Mouse (Mus musculus): ENCODE measurements around the gene P4hb. TPM values are rescaled to one million over a fixed set of nuclear protein-coding genes. Genes with fewer than 3 reads are reported as not detected.

P4hb gene
- polyA plus RNA-seq, 1 experiment from 2014 or later = 635 TPM

DNA sequence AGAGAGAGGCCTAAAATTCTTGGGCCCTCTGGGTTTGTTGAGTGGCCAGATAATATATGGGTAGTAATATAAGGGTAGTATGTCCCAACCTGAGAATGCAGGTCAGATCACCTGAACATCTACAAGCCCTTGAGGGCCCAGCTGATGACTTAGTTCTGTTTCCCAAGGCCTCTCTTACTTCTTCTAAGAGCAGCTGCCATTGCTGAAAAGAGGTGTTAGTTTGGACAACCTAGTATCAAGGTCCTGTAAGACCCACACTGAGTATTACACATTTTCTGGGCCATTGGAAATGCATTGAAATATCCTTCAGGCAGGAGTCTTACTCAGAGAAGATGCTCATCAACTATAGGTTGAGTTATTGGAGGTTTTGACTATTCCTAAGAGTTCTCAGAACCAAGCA lies 2.9 kb upstream of the P4hb start:
- no peak for DNase-seq (ENCODE audit: low spot score)
- Histone ChIP-seq H3K27me3 (ENCODE audit: insufficient read depth, low read length) (no peaks in the 10 kb centered on the region), H3K36me3 (ENCODE audit: insufficient read depth, low read length) (peaks cover 23% of the 10 kb centered on the region), H3K27ac (peak overlapping the region; percentile 80), H3K4me2 (ENCODE audit: low read length) (no peak overlapping the region), H3K9ac (ENCODE audit: low read depth, low read length) (no peak overlapping the region), H3K9me3 (replicated peaks; ENCODE audit: low read length) (no peaks in the 10 kb centered on the region), H3K4me1 (replicated peaks; ENCODE audit: insufficient read depth, low read length) (peaks cover 16% of the 10 kb centered on the region), H3K4me3 (replicated peaks; ENCODE audit: low read depth, low read length) (no peak overlapping the region)
- no peak for ATAC-seq (replicated peaks; ENCODE audit: low FRiP score, low read depth)
- TF ChIP-seq CTCF (IDR thresholded peaks at IDR 0.05; ENCODE audit: low read depth) = no peak

GRCm38 (mm10) chr11:120575046-120575445 lies 2.0 kb upstream of the P4hb start:
- Histone ChIP-seq H3K27ac (no peak overlapping the region), H3K9me3 (replicated peaks; ENCODE audit: low read length) (no peaks in the 10 kb centered on the region), H3K27me3 (ENCODE audit: insufficient read depth, low read length) (no peaks in the 10 kb centered on the region), H3K4me3 (replicated peaks; ENCODE audit: low read depth, low read length) (no peak overlapping the region), H3K4me2 (ENCODE audit: low read length) (no peak overlapping the region), H3K4me1 (replicated peaks; ENCODE audit: insufficient read depth, low read length) (peaks cover 12% of the 10 kb centered on the region), H3K9ac (ENCODE audit: low read depth, low read length) (0 out of 2 replicates have a peak overlapping the region, but pooled peaks have one; percentile 4), H3K36me3 (ENCODE audit: insufficient read depth, low read length) (peaks cover 32% of the 10 kb centered on the region)
- no peak for TF ChIP-seq CTCF (IDR thresholded peaks at IDR 0.05; ENCODE audit: low read depth)
- 67% methylated on average over 2 of the region's 2 CpGs for WGBS
- ATAC-seq (replicated peaks; ENCODE audit: low FRiP score, low read depth) = no peak
- no peak for DNase-seq (ENCODE audit: low spot score)

- Histone ChIP-seq H3K4me2 (ENCODE audit: low read length) (peak overlapping the region; percentile 90), H3K36me3 (ENCODE audit: insufficient read depth, low read length) (peaks cover 31% of the 10 kb centered on the region), H3K9me3 (replicated peaks; ENCODE audit: low read length) (no peaks in the 10 kb centered on the region), H3K4me1 (replicated peaks; ENCODE audit: insufficient read depth, low read length) (peaks cover 8% of the 10 kb centered on the region; the same call in 1 of the 2 replicates), H3K4me3 (replicated peaks; ENCODE audit: low read depth, low read length) (peak overlapping the region; percentile 95), H3K9ac (ENCODE audit: low read depth, low read length) (peak overlapping the region; percentile 3; the same call in 1 of the 2 replicates), H3K27me3 (ENCODE audit: insufficient read depth, low read length) (no peaks in the 10 kb centered on the region), H3K27ac (no peak overlapping the region)
- no peak for TF ChIP-seq CTCF (IDR thresholded peaks at IDR 0.05; ENCODE audit: low read depth)
- DNase-seq (ENCODE audit: low spot score) (no peak), ATAC-seq (replicated peaks; ENCODE audit: low FRiP score, low read depth) (no peak)
- 26% methylated on average over 5 of the region's 5 CpGs for WGBS
Observed at GRCm38 (mm10) chr11:120574278-120574600, 1.2 kb upstream of the P4hb start.

GRCm38 (mm10) chr11:120573585-120574277 lies 678 bp upstream of the P4hb start:
- WGBS = 0% methylated on average over 23 of the region's 23 CpGs

GRCm38 (mm10) chr11:120572417-120572751 lies 669 bp downstream of the P4hb start:
- WGBS = under 1% methylated on average over 22 of the region's 24 CpGs
- Histone ChIP-seq H3K27me3 (ENCODE audit: insufficient read depth, low read length) (no peaks in the 10 kb centered on the region), H3K36me3 (ENCODE audit: insufficient read depth, low read length) (peaks cover 29% of the 10 kb centered on the region), H3K4me2 (ENCODE audit: low read length) (peak overlapping the region; percentile 62), H3K4me3 (replicated peaks; ENCODE audit: low read depth, low read length) (peak overlapping the region; percentile 95), H3K4me1 (replicated peaks; ENCODE audit: insufficient read depth, low read length) (peaks cover 7% of the 10 kb centered on the region; the same call in 1 of the 2 replicates), H3K9me3 (replicated peaks; ENCODE audit: low read length) (no peaks in the 10 kb centered on the region), H3K27ac (peak overlapping the region; percentile 87), H3K9ac (ENCODE audit: low read depth, low read length) (peak overlapping the region; percentile 93)
- DNase-seq (ENCODE audit: low spot score) = no peak
- ATAC-seq (replicated peaks; ENCODE audit: low FRiP score, low read depth) = peak; percentile 26; the same call in 1 of the 2 replicates
- TF ChIP-seq CTCF (IDR thresholded peaks at IDR 0.05; ENCODE audit: low read depth) = peak; percentile 9; the same call in 1 of the 2 replicates

More at GRCm38 (mm10) chr11:120573585-120574277, 678 bp upstream of the P4hb start:
- no peaks in the 10 kb centered on the region for H3K27me3 ChIP-seq (ENCODE audit: insufficient read depth, low read length)
- H3K4me2 ChIP-seq (ENCODE audit: low read length) = peak overlapping the region; percentile 90
- H3K4me1 ChIP-seq (replicated peaks; ENCODE audit: insufficient read depth, low read length) = peaks cover 7% of the 10 kb centered on the region; the same call in 1 of the 2 replicates
- H3K9me3 ChIP-seq (replicated peaks; ENCODE audit: low read length) = no peaks in the 10 kb centered on the region
- ATAC-seq (replicated peaks; ENCODE audit: low FRiP score, low read depth) = peak; percentile 0; the same call in 1 of the 2 replicates
- peak overlapping the region; percentile 95 for H3K4me3 ChIP-seq (replicated peaks; ENCODE audit: low read depth, low read length)
- H3K27ac ChIP-seq = peak overlapping the region; percentile 96
- H3K9ac ChIP-seq (ENCODE audit: low read depth, low read length) = peak overlapping the region; percentile 84
- peaks cover 26% of the 10 kb centered on the region for H3K36me3 ChIP-seq (ENCODE audit: insufficient read depth, low read length)
- peak; percentile 53 for DNase-seq (ENCODE audit: low spot score)
- no peak for TF ChIP-seq CTCF (IDR thresholded peaks at IDR 0.05; ENCODE audit: low read depth)

DNA sequence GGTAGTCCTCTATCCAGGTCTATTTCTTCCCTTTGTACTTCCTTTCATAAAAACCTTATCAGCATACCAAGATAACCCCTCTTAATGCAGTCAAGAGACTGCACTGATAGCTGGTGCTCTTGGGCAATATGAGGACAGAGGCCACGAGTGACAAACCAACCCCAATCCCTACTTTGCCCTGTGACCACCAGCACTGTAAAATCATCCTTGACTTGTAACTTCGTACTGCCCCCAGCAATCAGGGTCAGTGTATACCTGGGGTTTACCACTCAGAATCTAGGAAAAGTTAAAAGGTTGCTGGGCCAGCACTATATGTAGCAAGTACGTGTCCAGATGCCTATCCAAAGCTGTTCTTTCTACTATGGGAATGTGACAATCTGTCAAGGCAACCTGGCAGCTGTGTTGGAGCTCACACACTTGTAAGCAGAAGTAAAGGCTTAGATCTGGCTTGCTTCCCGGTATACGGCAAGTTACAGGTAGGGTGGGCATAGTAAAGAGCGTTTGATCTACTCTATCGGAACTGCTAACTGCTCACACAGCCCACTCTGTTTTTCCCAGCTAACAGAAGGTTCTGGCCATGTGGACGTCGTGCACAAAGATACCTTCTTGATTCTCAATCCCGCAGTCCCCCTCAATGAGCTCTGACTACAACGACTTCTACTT lies 1.2 kb downstream of the P4hb start:
- H3K36me3 ChIP-seq (ENCODE audit: insufficient read depth, low read length) = peaks cover 34% of the 10 kb centered on the region
- DNase-seq (ENCODE audit: low spot score) (no peak), ATAC-seq (replicated peaks; ENCODE audit: low FRiP score, low read depth) (no peak)
- no peaks in the 10 kb centered on the region for H3K27me3 ChIP-seq (ENCODE audit: insufficient read depth, low read length)
- H3K4me3 ChIP-seq (replicated peaks; ENCODE audit: low read depth, low read length) = peak overlapping the region; percentile 95
- no peaks in the 10 kb centered on the region for H3K9me3 ChIP-seq (replicated peaks; ENCODE audit: low read length)
- peak overlapping the region; percentile 93 for H3K9ac ChIP-seq (ENCODE audit: low read depth, low read length)
- no peak for TF ChIP-seq CTCF (IDR thresholded peaks at IDR 0.05; ENCODE audit: low read depth)
- peak overlapping the region; percentile 62 for H3K4me2 ChIP-seq (ENCODE audit: low read length)
- H3K27ac ChIP-seq = peak overlapping the region; percentile 87
- WGBS = 6% methylated on average over 11 of the region's 11 CpGs
- H3K4me1 ChIP-seq (replicated peaks; ENCODE audit: insufficient read depth, low read length) = peaks cover 7% of the 10 kb centered on the region; the same call in 1 of the 2 replicates
